Mouse (Mus musculus) forebrain, embryonic 12.5 days (tissue): Measurements from ENCODE around the gene Acss3. TPM values are rescaled to one million over a fixed set of nuclear protein-coding genes. Genes with fewer than 3 reads are reported as not detected.

Experiments used
- ATAC-seq: fragments of 200-750 bp; cut with Nextera tagmentation; 2 replicates; pipeline ENCODE4 v1.8.0; 2017; ENCODE audit warnings: moderate TSS enrichment; ENCODE audit not compliant: low FRiP score
- H3K27ac ChIP-seq: fragments of 300-500 bp; sonication (generic); 2 replicates; pipeline ENCODE4 v1.5.1; 2016; ENCODE audit warnings: mild to moderate bottlenecking
- H3K27me3 ChIP-seq: fragments of 300-500 bp; sonication (generic); 2 replicates; pipeline ENCODE4 v1.6.1; 2016; ENCODE audit warnings: mild to moderate bottlenecking
- H3K36me3 ChIP-seq: fragments of 300-500 bp; sonication (generic); replicated peaks from 2 replicates; pipeline ENCODE4 v1.6.1; 2016; ENCODE audit warnings: mild to moderate bottlenecking
- H3K4me1 ChIP-seq: fragments of 300-500 bp; sonication (generic); 2 replicates; pipeline ENCODE4 v1.6.1; 2016
- H3K4me2 ChIP-seq: fragments of 300-500 bp; sonication (generic); 2 replicates; pipeline ENCODE4 v1.6.1; 2016; ENCODE audit warnings: mild to moderate bottlenecking, moderate library complexity
- H3K4me3 ChIP-seq: fragments of 300-500 bp; sonication (generic); replicated peaks from 2 replicates; pipeline ENCODE4 v1.5.1; 2016; ENCODE audit warnings: mild to moderate bottlenecking
- H3K9ac ChIP-seq: fragments of 300-500 bp; sonication (generic); 2 replicates; pipeline ENCODE4 v1.6.1; 2016; ENCODE audit warnings: mild to moderate bottlenecking
- H3K9me3 ChIP-seq: fragments of 300-500 bp; sonication (generic); 2 replicates; pipeline ENCODE4 v1.6.1; 2016
- WGBS: fragments of 180-500 bp; shearing (Covaris S2); methylation state at CpG from one replicate; pipeline ENCODE4 v1.1.7; 2016; 5-methylcytosine and 5-hydroxymethylcytosine counted together
- polyA plus RNA-seq: library from polyadenylated mRNA; unstranded; fragments of >200 nt; fragmentation: Nextera tagmentation; extraction: Ambion mirVana; gene quantifications from 2 replicates; pipeline ENCODE4 v1.2.1, GENCODE M21; 2016

Acss3 gene
- polyA plus RNA-seq, 1 experiment from 2014 or later = 2.1 TPM

DNA sequence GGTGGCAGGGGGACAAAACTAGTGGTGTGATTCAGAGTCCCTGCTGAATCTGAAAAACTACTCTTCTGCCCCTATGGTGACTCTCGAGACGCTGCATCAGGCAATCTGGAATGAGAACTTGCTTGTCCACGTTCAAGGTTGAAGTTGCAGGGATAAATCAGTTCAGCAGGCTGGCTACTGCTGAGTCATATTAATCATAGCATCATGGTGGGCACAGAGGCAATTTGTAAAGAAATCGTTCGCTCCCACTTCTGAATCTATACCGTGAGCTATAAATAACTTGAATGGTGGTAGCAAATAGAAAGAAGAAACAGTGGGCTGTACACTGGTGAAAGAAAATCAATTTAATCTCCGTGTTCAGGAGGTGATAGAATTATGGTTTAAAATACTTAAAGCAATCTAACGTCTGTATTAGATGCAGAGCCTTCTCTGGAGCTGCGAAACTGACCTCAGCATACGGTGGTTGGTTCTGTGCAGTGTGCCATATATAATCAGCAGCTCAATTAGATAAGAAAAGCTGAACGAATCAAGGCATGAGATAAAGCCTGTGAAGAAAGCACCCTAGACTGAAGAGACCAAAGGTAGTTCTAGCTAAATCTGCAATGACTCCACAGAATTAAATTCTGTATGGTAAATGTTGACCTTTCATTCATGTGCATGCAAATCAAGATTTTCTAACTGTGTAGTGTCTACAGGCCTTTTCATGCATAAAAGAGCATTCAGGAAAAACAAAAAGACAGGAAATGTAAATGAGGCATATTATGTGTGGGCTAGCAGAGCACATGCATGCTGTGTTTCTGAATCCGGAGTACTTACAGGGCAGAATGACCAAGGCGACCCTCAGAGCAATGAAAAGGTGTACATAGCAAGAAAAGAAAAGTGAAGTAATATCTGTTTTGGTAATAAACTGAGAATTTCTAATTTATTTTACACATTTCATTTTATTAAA lies 148.0 kb downstream of the Acss3 start:
- peak; percentile 81 for ATAC-seq
- 0 out of 2 replicates have a peak overlapping the region, but pooled peaks have one; percentile 15 for H3K4me2 ChIP-seq
- H3K27me3 ChIP-seq = no peaks in the 10 kb centered on the region
- H3K36me3 ChIP-seq = no peaks in the 10 kb centered on the region
- H3K27ac ChIP-seq = no peak overlapping the region
- H3K9ac ChIP-seq = no peak overlapping the region
- no peak overlapping the region for H3K4me3 ChIP-seq
- 37% methylated on average over 13 of the region's 13 CpGs for WGBS
- peaks cover 12% of the 10 kb centered on the region for H3K4me1 ChIP-seq
- no peaks in the 10 kb centered on the region for H3K9me3 ChIP-seq

DNA sequence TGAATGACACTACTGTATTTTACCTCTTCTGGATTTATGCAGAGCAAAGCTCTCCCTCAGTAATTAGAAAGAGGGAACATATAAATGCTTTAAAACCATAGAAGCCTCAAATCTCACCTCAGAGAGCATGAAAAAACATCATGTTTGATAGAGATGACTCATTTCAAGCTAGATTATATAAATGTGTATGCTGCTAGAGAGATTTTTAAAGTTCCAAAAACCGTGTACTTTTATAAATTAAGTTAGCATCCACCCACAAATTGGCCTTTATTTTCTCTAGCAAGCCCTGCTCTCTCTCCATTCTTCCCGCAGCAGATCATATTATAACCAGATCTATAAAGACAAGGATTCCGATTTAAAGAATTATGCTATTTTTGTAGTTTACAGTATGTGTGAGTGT lies 164.4 kb downstream of the Acss3 start:
- Histone ChIP-seq H3K4me1 (no peaks in the 10 kb centered on the region), H3K27ac (no peak overlapping the region), H3K27me3 (no peaks in the 10 kb centered on the region), H3K9ac (no peak overlapping the region), H3K4me3 (no peak overlapping the region), H3K4me2 (no peak overlapping the region), H3K9me3 (no peaks in the 10 kb centered on the region), H3K36me3 (no peaks in the 10 kb centered on the region)
- 86% methylated on average over 3 of the region's 3 CpGs for WGBS
- no peak for ATAC-seq

DNA sequence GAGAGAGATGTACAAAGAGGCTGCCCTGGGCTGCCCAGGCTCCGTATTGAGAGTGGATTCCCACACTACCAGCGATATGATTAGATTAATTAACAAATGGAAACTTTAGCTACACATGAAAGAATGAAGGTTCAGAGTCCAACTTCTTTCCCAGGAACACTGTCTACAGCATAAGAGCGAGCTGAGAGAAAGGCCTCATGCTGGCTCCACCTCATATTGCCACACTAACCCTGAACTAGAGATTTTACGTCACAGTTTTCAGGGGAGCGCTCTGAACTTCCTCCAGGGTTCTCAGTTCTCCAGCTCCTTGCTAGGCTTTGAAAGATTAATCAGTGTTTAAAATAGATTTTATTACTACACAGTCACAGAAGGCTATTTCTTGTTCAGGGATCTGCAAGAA lies 182.1 kb downstream of the Acss3 start:
- H3K4me2 ChIP-seq = no peak overlapping the region
- no peaks in the 10 kb centered on the region for H3K27me3 ChIP-seq
- H3K4me3 ChIP-seq = no peak overlapping the region
- ATAC-seq = no peak
- H3K36me3 ChIP-seq = no peaks in the 10 kb centered on the region
- no peak overlapping the region for H3K9ac ChIP-seq
- no peaks in the 10 kb centered on the region for H3K4me1 ChIP-seq
- H3K9me3 ChIP-seq = no peaks in the 10 kb centered on the region
- WGBS = 77% methylated on average over 5 of the region's 5 CpGs
- no peak overlapping the region for H3K27ac ChIP-seq

DNA sequence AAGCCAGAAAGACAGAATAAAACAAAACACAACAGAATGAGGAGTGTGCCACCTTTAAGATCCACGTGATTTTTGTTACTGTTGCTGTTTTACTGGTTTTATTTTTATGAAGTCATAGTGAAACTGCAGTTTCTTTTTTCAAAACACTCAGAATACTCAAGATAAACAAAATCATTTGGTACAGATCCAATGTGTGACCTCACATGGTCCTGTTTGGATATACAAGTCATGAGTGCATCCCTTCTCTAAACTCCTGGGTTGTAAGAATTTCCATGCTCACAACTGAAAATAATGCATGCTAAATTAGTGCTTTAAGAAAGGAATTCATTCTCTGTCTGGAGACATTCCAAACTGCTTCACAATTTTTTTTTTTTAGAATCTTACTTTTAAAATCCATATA lies 184.0 kb downstream of the Acss3 start:
- Histone ChIP-seq H3K9ac (no peak overlapping the region), H3K4me1 (no peaks in the 10 kb centered on the region), H3K4me2 (no peak overlapping the region), H3K9me3 (no peaks in the 10 kb centered on the region), H3K36me3 (no peaks in the 10 kb centered on the region), H3K27me3 (no peaks in the 10 kb centered on the region), H3K27ac (no peak overlapping the region), H3K4me3 (no peak overlapping the region)
- no peak for ATAC-seq
- 81% methylated on average over 1 of the region's 1 CpGs for WGBS

DNA sequence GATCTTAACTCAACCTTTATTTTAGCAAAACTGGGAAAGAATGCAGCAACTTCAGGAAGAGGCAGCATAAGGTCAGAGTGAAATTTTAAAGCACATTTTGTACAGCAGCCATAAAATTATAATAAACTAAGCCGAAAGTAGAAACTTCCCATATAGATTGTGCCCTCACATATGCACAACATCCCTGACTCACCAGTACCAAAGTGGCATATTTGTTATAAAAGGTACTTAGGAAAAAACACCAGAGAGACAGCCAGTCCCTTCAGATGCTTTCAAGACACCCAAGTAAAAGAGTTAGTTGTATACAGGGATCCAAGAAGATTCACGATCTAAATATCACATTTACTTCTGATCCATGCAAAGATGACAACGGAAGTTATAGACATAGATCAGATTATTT lies 184.6 kb downstream of the Acss3 start:
- no peaks in the 10 kb centered on the region for H3K27me3 ChIP-seq
- no peak overlapping the region for H3K4me2 ChIP-seq
- no peak for ATAC-seq
- no peak overlapping the region for H3K4me3 ChIP-seq
- no peaks in the 10 kb centered on the region for H3K36me3 ChIP-seq
- H3K27ac ChIP-seq = no peak overlapping the region
- H3K9me3 ChIP-seq = no peaks in the 10 kb centered on the region
- H3K4me1 ChIP-seq = no peaks in the 10 kb centered on the region
- H3K9ac ChIP-seq = no peak overlapping the region
- WGBS = 88% methylated on average over 3 of the region's 3 CpGs

DNA sequence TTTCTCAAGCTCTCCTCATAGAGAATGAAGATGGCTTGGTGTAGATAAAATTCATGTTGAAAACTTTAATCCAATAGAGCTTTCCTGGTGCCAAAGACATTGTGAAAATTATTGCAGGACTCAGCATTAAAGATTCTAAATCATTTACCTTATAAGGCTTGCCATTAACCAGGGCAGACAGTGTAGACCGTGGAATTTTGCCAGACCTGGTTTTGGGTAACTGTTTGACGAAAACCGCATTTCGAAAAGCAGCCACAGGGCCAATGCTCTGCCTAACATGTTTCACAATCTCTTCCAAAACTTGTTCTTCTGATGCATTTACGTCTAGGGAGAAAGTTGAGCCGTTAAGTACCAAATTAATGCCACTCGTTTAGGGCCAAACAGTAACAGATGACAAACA lies 186.5 kb downstream of the Acss3 start:
- H3K27me3 ChIP-seq = no peaks in the 10 kb centered on the region
- H3K4me1 ChIP-seq = no peaks in the 10 kb centered on the region
- H3K27ac ChIP-seq = no peak overlapping the region
- no peaks in the 10 kb centered on the region for H3K36me3 ChIP-seq
- no peak overlapping the region for H3K4me2 ChIP-seq
- H3K9me3 ChIP-seq = no peaks in the 10 kb centered on the region
- no peak for ATAC-seq
- no peak overlapping the region for H3K4me3 ChIP-seq
- no peak overlapping the region for H3K9ac ChIP-seq
- 90% methylated on average over 7 of the region's 7 CpGs for WGBS

DNA sequence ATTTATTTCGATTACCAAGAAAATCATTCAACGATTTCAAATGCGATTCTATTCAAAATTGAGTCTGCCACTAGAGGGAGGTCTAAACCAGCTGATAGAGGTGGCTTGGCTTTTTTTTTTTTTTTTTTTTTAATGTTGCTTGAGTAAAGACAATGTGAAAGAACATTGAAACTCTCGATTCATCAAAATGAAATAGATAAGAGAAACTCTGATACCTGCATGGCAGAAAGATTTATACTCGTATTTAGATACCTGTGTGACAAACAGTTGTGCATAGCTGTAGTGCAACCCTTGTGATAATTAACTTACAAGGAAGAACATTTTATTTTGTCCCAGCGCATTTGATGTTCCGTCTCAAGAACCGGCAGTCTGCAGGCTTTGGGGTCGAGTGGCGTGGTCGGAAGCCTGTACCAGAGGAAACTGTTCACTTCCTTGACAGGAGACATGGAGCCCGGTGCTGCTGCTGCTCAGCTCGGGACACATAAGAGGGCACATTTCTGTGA lies 190.8 kb downstream of the Acss3 start:
- 44% methylated on average over 13 of the region's 13 CpGs for WGBS
- Histone ChIP-seq H3K4me2 (peak overlapping the region; percentile 36), H3K4me3 (peak overlapping the region; percentile 16)

DNA sequence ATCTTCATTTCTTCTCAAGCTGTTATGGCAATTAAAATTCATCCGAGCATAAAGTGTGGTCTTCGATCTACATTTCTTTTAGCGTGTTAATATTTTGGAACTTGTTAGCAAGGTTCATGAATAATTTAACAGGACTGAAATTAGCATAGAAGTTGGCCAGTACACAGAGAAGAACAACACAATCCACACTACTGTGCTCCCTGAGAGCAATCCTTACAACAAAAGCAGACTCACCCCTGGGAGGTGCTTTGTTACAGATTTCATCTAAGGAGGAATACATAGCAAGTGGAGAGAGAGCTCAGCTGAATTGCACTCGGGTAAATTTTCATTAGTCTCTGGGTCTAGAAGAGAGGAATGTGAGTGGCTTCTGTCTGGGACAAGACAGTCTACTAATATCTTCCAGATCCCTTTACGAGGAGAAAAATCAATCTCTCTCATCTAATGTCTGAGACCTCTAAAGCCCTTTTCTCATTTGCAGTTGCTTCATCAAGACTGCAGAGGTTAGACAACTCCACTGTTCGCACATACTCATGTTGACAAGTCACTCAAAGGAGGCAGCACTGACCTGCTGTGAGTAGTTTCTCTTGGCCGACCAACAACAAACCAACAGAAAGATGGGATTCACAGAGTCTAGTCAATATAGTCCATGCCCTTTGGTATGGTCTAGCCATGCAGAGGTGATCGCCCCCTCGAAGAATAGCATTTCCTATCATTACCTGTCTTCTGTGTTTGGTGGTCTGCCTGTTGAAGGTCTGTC lies 194.7 kb downstream of the Acss3 start:
- Histone ChIP-seq H3K9ac (no peak overlapping the region), H3K9me3 (peaks cover 4% of the 10 kb centered on the region; the same call in 1 of the 2 replicates), H3K27me3 (no peaks in the 10 kb centered on the region), H3K27ac (no peak overlapping the region), H3K4me2 (no peak overlapping the region), H3K36me3 (no peaks in the 10 kb centered on the region), H3K4me1 (peaks cover 6% of the 10 kb centered on the region), H3K4me3 (no peak overlapping the region)
- WGBS = 50% methylated on average over 9 of the region's 9 CpGs
- ATAC-seq = peak; percentile 52

More for the DNA sequence above, 190.8 kb downstream of the Acss3 start:
- no peak overlapping the region for H3K27ac ChIP-seq
- ATAC-seq = 0 out of 2 replicates have a peak, but pooled peaks have one; percentile 13
- no peaks in the 10 kb centered on the region for H3K9me3 ChIP-seq
- no peak overlapping the region for H3K9ac ChIP-seq
- H3K27me3 ChIP-seq = no peaks in the 10 kb centered on the region
- H3K36me3 ChIP-seq = no peaks in the 10 kb centered on the region
- H3K4me1 ChIP-seq = peaks cover 6% of the 10 kb centered on the region

DNA sequence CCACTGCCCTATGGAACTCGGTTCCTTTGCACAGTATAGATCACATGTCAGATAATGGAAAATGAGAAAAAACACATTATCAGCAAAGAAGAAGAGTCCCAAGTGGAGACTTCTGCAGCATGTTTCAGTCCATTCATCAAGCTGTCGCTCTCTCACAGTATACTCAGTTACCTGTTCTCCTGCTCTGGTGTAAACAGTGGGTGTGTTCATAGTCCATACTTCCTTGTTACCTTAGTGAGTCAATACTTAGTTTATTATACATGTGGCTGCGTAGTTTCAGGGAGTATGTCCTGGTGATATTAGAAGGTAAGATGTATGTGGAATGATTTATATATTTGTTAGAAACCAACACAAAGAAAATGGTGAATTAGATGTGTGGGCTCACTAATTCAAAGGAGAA lies 198.7 kb downstream of the Acss3 start:
- WGBS = 89% methylated on average over 3 of the region's 3 CpGs
- no peak for ATAC-seq
- Histone ChIP-seq H3K27me3 (no peaks in the 10 kb centered on the region), H3K9ac (no peak overlapping the region), H3K4me2 (no peak overlapping the region), H3K36me3 (no peaks in the 10 kb centered on the region), H3K4me1 (peaks cover 6% of the 10 kb centered on the region), H3K27ac (no peak overlapping the region), H3K9me3 (peaks cover 4% of the 10 kb centered on the region; the same call in 1 of the 2 replicates), H3K4me3 (no peak overlapping the region)

DNA sequence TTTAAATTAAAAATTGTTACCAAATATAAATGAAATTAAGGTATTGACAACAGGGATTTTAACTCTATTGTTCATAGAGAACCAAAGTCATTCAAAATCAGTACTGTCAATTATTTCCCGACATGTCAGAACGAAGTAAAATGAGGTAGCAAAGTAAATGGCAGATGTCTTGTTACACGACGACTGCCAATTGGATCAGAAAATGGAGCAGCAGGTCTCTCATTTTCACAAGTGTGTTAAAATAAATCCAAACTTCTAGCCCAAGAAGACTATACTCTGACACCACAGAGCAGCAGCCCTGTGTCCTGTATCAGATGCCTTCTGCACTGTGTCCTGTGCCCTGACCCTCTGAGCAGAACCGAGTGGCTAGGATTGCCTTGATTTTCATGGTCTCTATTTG lies 199.1 kb downstream of the Acss3 start:
- no peak for ATAC-seq
- 91% methylated on average over 5 of the region's 5 CpGs for WGBS

DNA sequence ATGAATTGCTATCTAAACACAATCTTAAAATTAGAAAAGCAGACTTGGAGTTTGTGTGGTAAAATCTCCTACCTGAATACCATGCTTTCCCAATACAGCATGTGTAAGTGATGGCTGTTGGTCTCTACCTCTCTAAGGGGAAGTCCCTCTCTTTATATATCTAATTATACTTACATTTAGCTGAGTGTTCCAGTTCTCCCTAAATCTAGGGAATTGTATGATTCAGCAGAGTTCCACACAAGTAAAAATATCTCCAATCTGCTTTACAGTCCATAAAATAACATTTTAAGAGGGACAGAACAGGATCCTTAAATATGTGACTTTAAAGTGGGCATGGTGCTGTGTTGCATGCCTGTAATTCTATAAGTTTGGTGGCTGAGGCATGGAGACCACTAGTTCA lies 208.6 kb downstream of the Acss3 start:
- Histone ChIP-seq H3K9ac (no peak overlapping the region), H3K4me3 (no peak overlapping the region), H3K4me2 (no peak overlapping the region), H3K27me3 (no peaks in the 10 kb centered on the region), H3K36me3 (no peaks in the 10 kb centered on the region), H3K9me3 (0 out of 2 replicates have a peak, but pooled peaks cover 3% of the 10 kb centered on the region), H3K27ac (no peak overlapping the region), H3K4me1 (no peaks in the 10 kb centered on the region)
- no peak for ATAC-seq

More for the DNA sequence above, 199.1 kb downstream of the Acss3 start:
- Histone ChIP-seq H3K4me2 (no peak overlapping the region), H3K27me3 (no peaks in the 10 kb centered on the region), H3K4me3 (no peak overlapping the region), H3K36me3 (no peaks in the 10 kb centered on the region), H3K4me1 (peaks cover 6% of the 10 kb centered on the region), H3K9me3 (peaks cover 4% of the 10 kb centered on the region; the same call in 1 of the 2 replicates), H3K9ac (no peak overlapping the region), H3K27ac (no peak overlapping the region)

DNA sequence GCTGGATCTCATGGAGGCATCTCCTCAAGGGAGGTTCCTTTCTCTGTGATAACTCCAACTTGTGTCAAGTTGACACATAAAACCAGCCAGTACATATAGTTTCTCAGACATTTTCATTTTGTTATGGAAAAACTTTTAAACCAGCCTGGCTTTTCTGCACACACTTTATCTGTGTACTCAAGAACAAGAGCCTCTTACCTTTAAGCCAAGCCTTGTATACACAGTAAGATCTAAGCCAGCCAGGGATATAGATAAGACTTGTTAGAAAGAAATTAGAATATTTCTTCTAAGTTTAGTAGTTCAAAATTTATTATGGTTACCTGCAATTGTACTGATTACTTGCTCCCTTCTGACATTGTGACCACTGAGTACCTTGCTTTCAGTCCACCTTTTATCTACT lies 209.2 kb downstream of the Acss3 start:
- no peak overlapping the region for H3K4me3 ChIP-seq
- H3K9ac ChIP-seq = no peak overlapping the region
- 0 out of 2 replicates have a peak, but pooled peaks cover 3% of the 10 kb centered on the region for H3K9me3 ChIP-seq
- H3K27ac ChIP-seq = no peak overlapping the region
- H3K4me2 ChIP-seq = no peak overlapping the region
- H3K27me3 ChIP-seq = no peaks in the 10 kb centered on the region
- no peaks in the 10 kb centered on the region for H3K4me1 ChIP-seq
- no peaks in the 10 kb centered on the region for H3K36me3 ChIP-seq
- ATAC-seq = no peak
